Mouse (Mus musculus) left cerebral cortex, adult 8-10 months (tissue): ENCODE results near the gene Parvb. TPM values are rescaled to one million over a fixed set of nuclear protein-coding genes. Genes with fewer than 3 reads are reported as not detected.
A peak's percentile ranks its signal among the peaks of the same experiment; 100 is the strongest.

ENCODE experiments used
- DNase-seq, 2 experiments: peaks; one replicate each; pipeline ENCODE4 v3.0.0; 2022; ENCODE audit warnings: low spot score in 2 of 2
- total RNA-seq, 4 experiments: library from RNA; stranded (reverse); gene quantifications; 2 replicates each; pipeline ENCODE4 v1.2.4; 2022

The Parvb gene
- total RNA-seq, 4 experiments from 2014 or later = 15.8 to 20.0 (median 17.9) TPM

GRCm38 (mm10) chr15:84256254-84256850 lies 24.5 kb downstream of the Parvb start:
- DNase-seq = no peak

- no peak for DNase-seq
These were observed 25.0 kb downstream of the Parvb start for GRCm38 (mm10) chr15:84256864-84257263.

GRCm38 (mm10) chr15:84258602-84259355 lies 26.9 kb downstream of the Parvb start:
- DNase-seq = no peak

- DNase-seq = peak; percentile 57 to 58
These were observed 28.4 kb downstream of the Parvb start for GRCm38 (mm10) chr15:84260123-84260822.

GRCm38 (mm10) chr15:84262630-84263029 lies 30.8 kb downstream of the Parvb start:
- no peak for DNase-seq

GRCm38 (mm10) chr15:84263573-84263972 lies 31.7 kb downstream of the Parvb start:
- no peak for DNase-seq

- no peak for DNase-seq
These were observed 33.3 kb downstream of the Parvb start for GRCm38 (mm10) chr15:84265141-84265540.

- DNase-seq = no peak
These were observed 34.4 kb downstream of the Parvb start for GRCm38 (mm10) chr15:84266290-84266689.

GRCm38 (mm10) chr15:84267720-84268260 lies 35.9 kb downstream of the Parvb start:
- DNase-seq = no peak

- no peak for DNase-seq
These were observed 37.3 kb downstream of the Parvb start for GRCm38 (mm10) chr15:84269107-84269633.

GRCm38 (mm10) chr15:84270032-84270431 lies 38.2 kb downstream of the Parvb start:
- DNase-seq = no peak

- DNase-seq = no peak
These were observed 38.6 kb downstream of the Parvb start for GRCm38 (mm10) chr15:84270463-84270862.

GRCm38 (mm10) chr15:84276066-84276465 lies 44.2 kb downstream of the Parvb start:
- DNase-seq = no peak

- DNase-seq = no peak
These were observed 46.2 kb downstream of the Parvb start for GRCm38 (mm10) chr15:84278091-84278490.

GRCm38 (mm10) chr15:84278656-84279055 lies 46.8 kb downstream of the Parvb start:
- no peak for DNase-seq

GRCm38 (mm10) chr15:84280309-84280708 lies 48.5 kb downstream of the Parvb start:
- DNase-seq = no peak

GRCm38 (mm10) chr15:84280712-84281347 lies 49.0 kb downstream of the Parvb start:
- no peak for DNase-seq

GRCm38 (mm10) chr15:84282206-84283085 lies 50.6 kb downstream of the Parvb start:
- DNase-seq = no peak

GRCm38 (mm10) chr15:84284059-84284458 lies 52.2 kb downstream of the Parvb start:
- no peak for DNase-seq

GRCm38 (mm10) chr15:84285453-84285852 lies 53.6 kb downstream of the Parvb start:
- no peak for DNase-seq
